Mouse (Mus musculus): ENCODE measurements at regions not wholly inside any gene's neighbourhood (a gene's known extent, or its start where the extent isn't known, plus 50 kb on each side); places are given as distances from the start of the nearest gene placed in this dataset.
A peak's percentile ranks its signal among the peaks of the same experiment; 100 is the strongest.

- Histone ChIP-seq H3K36me3 (ENCODE audit: control insufficient read depth, insufficient read depth, low read length, poor library complexity, severe bottlenecking) (no peaks in the 10 kb centered on the region), H3K4me1 (ENCODE audit: control insufficient read depth in 2 of 2, insufficient read depth in 2 of 2, low read length in 2 of 2, poor library complexity in 1 of 2) (peaks cover 2 to 19% of the 10 kb centered on the region in 2 experiments; a peak in 3 of 4 replicates), H3K9me3 (ENCODE audit: control insufficient read depth, insufficient read depth, low read depth, low read length) (no peaks in the 10 kb centered on the region), H3K9ac (ENCODE audit: insufficient read depth, low read depth, low read length, poor library complexity, severe bottlenecking) (no peak overlapping the region; the same call in 1 of the 2 replicates), H3K27ac (ENCODE audit: insufficient read depth, low read depth, low read length, poor library complexity, severe bottlenecking) (no peak overlapping the region), H3K4me3 (ENCODE audit: insufficient read depth in 1 of 2, low read depth in 1 of 2, low read length in 2 of 2, poor library complexity in 1 of 2, severe bottlenecking in 1 of 2) (peak overlapping the region; percentile 37 to 61; a peak in 3 of 4 replicates)
- TF ChIP-seq MAFK (IDR thresholded peaks at IDR 0.05; ENCODE audit: insufficient read depth, low read depth, low read length), result no peak
- TF ChIP-seq HCFC1 (IDR thresholded peaks at IDR 0.05; ENCODE audit: borderline replicate concordance, insufficient read depth, low read length), result no peak
- no peak for TF ChIP-seq ZNF384 (IDR thresholded peaks at IDR 0.05; ENCODE audit: low read depth, low read length)
- no peak for TF ChIP-seq ZC3H11A (IDR thresholded peaks at IDR 0.05; ENCODE audit: borderline replicate concordance, low read depth, low read length)
- TF ChIP-seq CHD2 (IDR thresholded peaks at IDR 0.05; ENCODE audit: low read depth, low read length), result no peak
- in situ Hi-C loops (cut with MboI; ENCODE audit: low sequenced_read_pairs in 2 of 2, unreplicated experiment in 2 of 2), result no loop called here
- DNase-seq (ENCODE audit: low read depth, low spot score), result no peak
Measured at GRCm38 (mm10) chr16:30187400-30187799, 79.9 kb downstream of the Cpn2 start.

- H3K4me3 ChIP-seq (ENCODE audit: insufficient read depth in 1 of 2, low read depth in 1 of 2, low read length in 2 of 2, poor library complexity in 1 of 2, severe bottlenecking in 1 of 2), result peak overlapping the region; percentile 37 to 61
- no peaks in the 10 kb centered on the region for H3K36me3 ChIP-seq (ENCODE audit: control insufficient read depth, insufficient read depth, low read length, poor library complexity, severe bottlenecking)
- TF ChIP-seq ZC3H11A (IDR thresholded peaks at IDR 0.05; ENCODE audit: borderline replicate concordance, low read depth, low read length) (peak; percentile 46; the same call in 1 of the 2 replicates), CHD2 (IDR thresholded peaks at IDR 0.05; ENCODE audit: low read depth, low read length) (no peak)
- peaks cover 2 to 19% of the 10 kb centered on the region in 2 experiments; a peak in 3 of 4 replicates for H3K4me1 ChIP-seq (ENCODE audit: control insufficient read depth in 2 of 2, insufficient read depth in 2 of 2, low read length in 2 of 2, poor library complexity in 1 of 2)
- no peak for DNase-seq (ENCODE audit: low read depth, low spot score)
- in situ Hi-C loops (cut with MboI; ENCODE audit: low sequenced_read_pairs in 2 of 2, unreplicated experiment in 2 of 2), result no loop called here
- H3K9ac ChIP-seq (ENCODE audit: insufficient read depth, low read depth, low read length, poor library complexity, severe bottlenecking), result peak overlapping the region; percentile 53
- H3K9me3 ChIP-seq (ENCODE audit: control insufficient read depth, insufficient read depth, low read depth, low read length), result no peaks in the 10 kb centered on the region
- H3K27ac ChIP-seq (ENCODE audit: insufficient read depth, low read depth, low read length, poor library complexity, severe bottlenecking), result no peak overlapping the region
Measured at GRCm38 (mm10) chr16:30187907-30188414, 79.3 kb downstream of the Cpn2 start.

GRCm38 (mm10) chr16:30188769-30189430 lies 78.4 kb downstream of the Cpn2 start:
- H3K4me1 ChIP-seq (ENCODE audit: control insufficient read depth in 2 of 2, insufficient read depth in 2 of 2, low read length in 2 of 2, poor library complexity in 1 of 2), result peaks cover 2 to 19% of the 10 kb centered on the region in 2 experiments; a peak in 3 of 4 replicates
- no peak for TF ChIP-seq ZNF384 (IDR thresholded peaks at IDR 0.05; ENCODE audit: low read depth, low read length)
- no peak for TF ChIP-seq HCFC1 (IDR thresholded peaks at IDR 0.05; ENCODE audit: borderline replicate concordance, insufficient read depth, low read length)
- no peak for TF ChIP-seq CHD2 (IDR thresholded peaks at IDR 0.05; ENCODE audit: low read depth, low read length)
- no peak for TF ChIP-seq MAFK (IDR thresholded peaks at IDR 0.05; ENCODE audit: insufficient read depth, low read depth, low read length)
- no peak for TF ChIP-seq ZC3H11A (IDR thresholded peaks at IDR 0.05; ENCODE audit: borderline replicate concordance, low read depth, low read length)

GRCm38 (mm10) chr16:30190351-30190750 lies 76.9 kb downstream of the Cpn2 start:
- Histone ChIP-seq H3K9me3 (ENCODE audit: control insufficient read depth, insufficient read depth, low read depth, low read length) (no peaks in the 10 kb centered on the region), H3K9ac (ENCODE audit: insufficient read depth, low read depth, low read length, poor library complexity, severe bottlenecking) (no peak overlapping the region), H3K4me3 (ENCODE audit: insufficient read depth in 1 of 2, low read depth in 1 of 2, low read length in 2 of 2, poor library complexity in 1 of 2, severe bottlenecking in 1 of 2) (no peak overlapping the region), H3K27ac (ENCODE audit: insufficient read depth, low read depth, low read length, poor library complexity, severe bottlenecking) (no peak overlapping the region), H3K4me1 (ENCODE audit: control insufficient read depth in 2 of 2, insufficient read depth in 2 of 2, low read length in 2 of 2, poor library complexity in 1 of 2) (peaks cover 2 to 17% of the 10 kb centered on the region in 2 experiments; a peak in 3 of 4 replicates), H3K36me3 (ENCODE audit: control insufficient read depth, insufficient read depth, low read length, poor library complexity, severe bottlenecking) (no peaks in the 10 kb centered on the region)
- in situ Hi-C loops (cut with MboI; ENCODE audit: low sequenced_read_pairs in 2 of 2, unreplicated experiment in 2 of 2), result no loop called here
- TF ChIP-seq HCFC1 (IDR thresholded peaks at IDR 0.05; ENCODE audit: borderline replicate concordance, insufficient read depth, low read length), result no peak
- no peak for TF ChIP-seq ZC3H11A (IDR thresholded peaks at IDR 0.05; ENCODE audit: borderline replicate concordance, low read depth, low read length)
- TF ChIP-seq ZNF384 (IDR thresholded peaks at IDR 0.05; ENCODE audit: low read depth, low read length), result no peak
- TF ChIP-seq CHD2 (IDR thresholded peaks at IDR 0.05; ENCODE audit: low read depth, low read length), result no peak
- TF ChIP-seq MAFK (IDR thresholded peaks at IDR 0.05; ENCODE audit: insufficient read depth, low read depth, low read length), result no peak
- no peak for DNase-seq (ENCODE audit: low read depth, low spot score)

More at GRCm38 (mm10) chr16:30188769-30189430, 78.4 kb downstream of the Cpn2 start:
- no peaks in the 10 kb centered on the region for H3K36me3 ChIP-seq (ENCODE audit: control insufficient read depth, insufficient read depth, low read length, poor library complexity, severe bottlenecking)
- no peak overlapping the region for H3K4me3 ChIP-seq (ENCODE audit: insufficient read depth in 1 of 2, low read depth in 1 of 2, low read length in 2 of 2, poor library complexity in 1 of 2, severe bottlenecking in 1 of 2)
- H3K9me3 ChIP-seq (ENCODE audit: control insufficient read depth, insufficient read depth, low read depth, low read length), result no peaks in the 10 kb centered on the region
- no peak overlapping the region for H3K27ac ChIP-seq (ENCODE audit: insufficient read depth, low read depth, low read length, poor library complexity, severe bottlenecking)
- in situ Hi-C loops (cut with MboI; ENCODE audit: low sequenced_read_pairs in 2 of 2, unreplicated experiment in 2 of 2), result no loop called here
- DNase-seq (ENCODE audit: low read depth, low spot score), result no peak
- no peak overlapping the region; the same call in 1 of the 2 replicates for H3K9ac ChIP-seq (ENCODE audit: insufficient read depth, low read depth, low read length, poor library complexity, severe bottlenecking)

Measured in ES-E14 (cell line).